Mouse (Mus musculus) right cerebral cortex, adult 18-20 months (tissue): ENCODE measurements around the gene Anxa4.
A peak's percentile ranks its signal among the peaks of the same experiment; 100 is the strongest.

Experiments used
- DNase-seq: peaks from one replicate; pipeline ENCODE4 v3.0.0; 2022; ENCODE audit warnings: mixed read lengths

Gene Anxa4

DNA sequence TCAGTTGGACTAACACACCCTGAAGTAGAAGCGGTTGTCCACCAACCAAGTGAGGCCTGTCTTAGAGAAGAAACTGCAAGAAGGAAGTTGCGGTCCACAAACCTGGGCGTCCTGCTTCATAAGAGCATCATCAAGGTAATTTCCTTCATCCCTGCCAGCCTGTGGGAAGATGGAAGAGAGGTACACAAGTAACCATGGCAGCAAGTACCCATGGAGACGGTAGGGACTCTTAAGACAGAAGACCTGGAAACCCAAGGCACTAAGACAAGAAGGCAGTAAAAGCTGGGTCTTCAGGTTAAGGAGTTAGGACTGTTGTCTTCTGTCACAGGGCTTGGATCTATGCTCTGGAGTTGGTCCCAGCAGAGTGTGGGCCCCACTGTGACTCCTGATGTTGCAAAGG, 42.4 kb downstream of the Anxa4 start:
- no peak for DNase-seq

DNA sequence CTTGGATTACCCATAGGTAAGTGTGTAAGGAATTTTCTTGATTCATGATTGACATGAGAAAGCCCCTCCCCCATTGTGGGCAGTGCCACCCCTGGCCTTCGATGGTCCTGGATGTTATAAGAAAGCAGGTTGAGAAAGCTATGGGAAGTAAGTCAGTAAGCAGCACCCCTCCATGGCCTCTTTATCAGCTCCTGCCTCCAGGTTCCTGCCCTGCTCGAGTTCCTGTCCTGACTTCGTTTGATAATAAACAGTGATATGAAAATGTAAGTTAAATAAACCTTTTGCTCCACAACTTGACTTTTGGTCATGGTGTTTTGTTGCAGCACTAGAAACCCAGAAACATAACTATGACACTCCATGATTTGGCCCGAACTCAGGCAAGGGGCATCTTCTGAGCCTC, 43.6 kb downstream of the Anxa4 start:
- DNase-seq = no peak

DNA sequence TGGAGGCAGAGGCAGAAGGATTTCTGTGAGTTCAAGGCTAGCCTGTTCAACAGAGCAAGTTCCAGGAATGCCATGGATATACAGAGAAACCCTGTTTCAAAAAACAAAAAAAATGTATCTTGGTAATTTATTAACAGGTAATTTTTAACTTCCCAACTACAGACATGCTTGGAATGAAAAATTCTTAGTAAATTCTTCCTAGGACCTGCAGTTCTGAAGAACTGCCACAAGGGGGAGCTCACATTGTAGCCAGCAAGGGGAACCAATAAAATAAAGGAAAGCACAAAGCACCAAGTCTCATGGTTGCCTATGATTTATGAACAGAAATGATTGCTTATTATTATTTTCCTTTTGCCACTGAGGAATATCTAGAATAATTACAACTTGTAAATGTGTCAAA, 46.2 kb downstream of the Anxa4 start:
- peak; percentile 39 for DNase-seq

DNA sequence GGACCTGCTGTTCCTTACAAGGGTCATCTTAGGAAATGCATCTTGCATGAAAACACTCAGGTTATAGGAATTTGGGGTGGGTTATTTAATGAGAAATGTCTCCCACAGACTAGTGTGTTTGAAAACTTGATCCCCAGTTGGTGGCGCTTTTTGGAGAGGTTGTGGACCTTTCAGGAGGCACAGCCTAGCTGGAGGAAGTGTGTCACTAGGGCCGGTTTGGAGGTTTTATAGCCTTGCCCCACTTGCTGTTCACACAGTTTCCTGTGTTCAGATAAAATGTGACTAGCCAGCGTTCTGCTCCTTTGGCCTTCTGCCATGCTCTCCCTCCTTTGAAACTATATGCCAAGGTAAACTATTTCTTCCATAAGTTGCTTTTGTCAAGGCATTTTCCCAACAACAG, 52.7 kb downstream of the Anxa4 start:
- DNase-seq = no peak

DNA sequence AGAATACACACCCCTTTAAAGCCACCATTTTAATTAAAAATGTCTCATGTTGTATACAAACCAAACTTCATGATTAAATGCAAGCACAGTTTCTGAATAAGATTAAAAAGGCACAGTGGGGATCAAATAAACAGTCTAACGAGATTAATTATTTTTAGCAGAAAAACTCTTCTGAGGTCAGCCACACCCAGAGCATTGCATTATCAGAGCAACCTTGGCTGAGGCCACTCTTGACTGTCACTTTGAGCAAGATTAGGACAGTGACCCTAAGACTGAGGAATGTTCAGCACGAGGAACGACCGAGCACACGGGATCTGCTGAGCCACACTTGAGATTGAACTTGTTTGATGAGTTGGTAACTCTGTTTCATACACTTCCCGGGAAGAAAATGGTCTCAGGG, 56.6 kb downstream of the Anxa4 start:
- no peak for DNase-seq

DNA sequence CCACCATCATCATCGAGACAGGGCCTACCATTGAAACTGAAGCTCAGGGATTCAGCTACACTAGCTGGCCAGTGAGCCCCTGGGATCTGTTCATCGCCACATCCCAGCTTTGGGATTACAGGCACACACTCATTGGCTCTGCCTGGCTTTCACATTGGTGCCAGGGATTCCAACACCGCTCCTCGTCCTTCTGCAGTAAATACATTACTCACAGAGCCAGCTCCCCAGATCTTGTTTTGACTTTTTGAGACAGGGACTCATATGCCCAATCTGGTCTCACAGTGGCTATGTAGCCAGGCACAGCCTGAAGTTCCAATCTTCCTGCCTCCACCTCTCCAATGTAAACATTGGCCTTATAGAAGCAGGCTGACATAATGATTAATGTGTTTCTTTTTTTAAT, 57.1 kb downstream of the Anxa4 start:
- no peak for DNase-seq

DNA sequence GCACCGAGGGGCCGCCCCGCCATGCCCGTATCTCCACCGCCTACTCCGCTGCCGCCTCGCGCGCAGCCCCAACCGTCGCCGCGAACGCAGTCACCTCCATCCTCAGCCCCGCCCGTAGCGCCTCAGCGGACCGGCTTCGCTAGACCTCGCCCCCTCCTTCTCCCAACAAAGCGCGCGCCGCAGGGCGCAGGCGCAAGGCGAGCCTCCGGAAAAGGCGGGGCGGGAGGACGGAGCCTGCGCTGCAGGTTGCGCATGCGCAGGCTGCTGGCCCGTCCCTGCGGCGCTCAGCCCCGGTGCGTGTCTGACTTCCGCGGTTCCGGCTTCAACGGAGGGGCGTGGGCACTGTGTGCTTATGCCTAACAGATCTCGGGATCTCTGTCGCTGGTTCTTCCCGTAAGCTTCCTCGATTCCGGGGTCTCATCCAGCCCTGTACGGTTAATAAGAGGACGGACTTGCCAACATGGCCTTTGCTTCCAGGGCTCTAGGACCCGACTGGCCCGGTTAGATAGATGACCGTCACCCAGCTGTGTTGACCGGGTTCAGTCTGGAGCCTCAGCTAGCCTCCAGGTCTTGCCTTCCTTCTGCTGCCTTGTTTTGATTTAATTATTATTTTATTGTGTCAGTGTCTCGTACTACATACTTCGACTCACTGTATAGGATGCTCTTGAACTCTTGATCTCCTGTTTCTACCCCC, 60.1 kb downstream of the Anxa4 start, which contains the start of gene Gmcl1:
TSS of gene Gmcl1 (minus strand) at position 201 of the 694 bp plus-strand sequence.
- DNase-seq = peak; percentile 95

DNA sequence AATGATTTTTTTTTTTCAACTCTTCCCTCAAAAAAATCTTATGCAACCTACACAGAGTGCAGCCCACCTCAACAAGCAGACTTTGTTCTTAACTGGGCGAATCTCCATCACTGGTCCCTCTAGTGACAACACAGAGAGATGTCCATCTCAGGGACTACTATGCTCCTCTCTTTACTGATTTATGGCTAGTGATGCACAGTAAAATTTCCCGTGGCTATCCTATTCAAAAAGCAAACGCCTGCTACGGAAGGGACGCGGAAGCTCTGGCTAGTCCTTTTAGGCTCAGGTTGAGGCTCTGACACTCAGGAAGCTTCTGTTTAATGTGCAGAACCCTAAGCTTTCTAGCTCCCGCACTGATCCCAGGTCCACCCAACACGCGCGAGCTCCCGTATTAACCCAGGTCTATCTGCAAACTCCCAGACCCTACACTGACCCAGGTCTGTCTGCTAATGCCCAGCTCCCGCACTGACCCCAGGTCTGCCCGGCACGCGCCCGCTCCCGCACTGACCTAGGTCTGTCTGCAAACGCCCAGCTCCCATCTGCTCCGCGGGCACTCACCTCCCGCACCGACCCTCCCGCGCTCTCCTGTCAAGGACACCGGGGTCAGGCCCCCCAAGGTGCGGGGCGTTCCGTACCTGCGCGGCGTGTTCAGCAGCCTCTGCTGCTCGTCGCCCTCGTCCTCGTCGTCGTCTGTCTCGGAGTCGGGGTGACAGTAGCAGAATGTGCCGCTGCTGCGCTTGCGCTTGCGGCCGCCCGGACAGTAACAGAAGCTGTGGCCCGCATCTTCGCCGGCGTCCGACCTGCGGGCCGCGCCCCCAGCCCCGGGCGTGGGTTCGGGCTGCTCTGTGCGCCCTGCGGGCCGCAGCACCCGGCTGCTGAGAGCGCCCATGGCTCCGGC, 60.9 kb downstream of the Anxa4 start:
- DNase-seq = peak; percentile 15

DNA sequence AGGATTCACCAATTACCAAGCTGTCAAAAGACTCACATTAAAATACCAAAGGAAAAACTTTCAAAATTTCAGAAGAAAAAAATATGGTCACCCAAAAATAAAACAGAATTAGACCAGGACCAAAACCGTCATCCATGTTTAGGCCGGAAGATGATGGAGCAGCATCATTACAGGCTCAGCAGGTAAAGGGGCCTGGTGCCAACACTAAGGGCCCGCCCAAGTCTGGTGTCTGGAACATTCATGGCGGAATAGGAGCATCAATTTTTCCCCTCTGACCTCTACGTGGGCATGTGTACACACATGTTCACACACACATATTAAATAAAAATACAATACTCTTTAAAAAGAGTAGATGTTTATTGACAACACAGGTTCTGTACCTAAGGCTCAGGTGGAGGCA, 64.7 kb downstream of the Anxa4 start:
- no peak for DNase-seq

DNA sequence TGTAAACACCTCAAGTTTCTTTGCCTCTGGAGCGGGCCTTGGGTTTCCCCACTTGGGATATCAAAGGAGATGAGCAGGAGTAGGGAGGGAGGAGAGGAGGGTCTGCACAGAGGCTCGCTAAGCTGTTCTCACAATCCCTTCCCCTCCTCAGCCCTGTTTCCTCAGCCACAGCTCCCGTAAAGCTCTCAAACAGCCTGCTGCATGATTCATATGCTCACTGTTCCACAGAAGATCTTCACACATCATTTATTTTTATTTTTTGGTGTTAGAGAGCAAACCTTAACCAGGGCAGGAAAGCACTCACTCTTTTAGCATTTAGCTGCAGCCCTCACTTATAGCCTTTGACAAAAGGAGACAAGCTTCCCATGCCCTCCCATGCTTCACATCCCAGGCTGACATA, 71.4 kb downstream of the Anxa4 start:
- peak; percentile 18 for DNase-seq

DNA sequence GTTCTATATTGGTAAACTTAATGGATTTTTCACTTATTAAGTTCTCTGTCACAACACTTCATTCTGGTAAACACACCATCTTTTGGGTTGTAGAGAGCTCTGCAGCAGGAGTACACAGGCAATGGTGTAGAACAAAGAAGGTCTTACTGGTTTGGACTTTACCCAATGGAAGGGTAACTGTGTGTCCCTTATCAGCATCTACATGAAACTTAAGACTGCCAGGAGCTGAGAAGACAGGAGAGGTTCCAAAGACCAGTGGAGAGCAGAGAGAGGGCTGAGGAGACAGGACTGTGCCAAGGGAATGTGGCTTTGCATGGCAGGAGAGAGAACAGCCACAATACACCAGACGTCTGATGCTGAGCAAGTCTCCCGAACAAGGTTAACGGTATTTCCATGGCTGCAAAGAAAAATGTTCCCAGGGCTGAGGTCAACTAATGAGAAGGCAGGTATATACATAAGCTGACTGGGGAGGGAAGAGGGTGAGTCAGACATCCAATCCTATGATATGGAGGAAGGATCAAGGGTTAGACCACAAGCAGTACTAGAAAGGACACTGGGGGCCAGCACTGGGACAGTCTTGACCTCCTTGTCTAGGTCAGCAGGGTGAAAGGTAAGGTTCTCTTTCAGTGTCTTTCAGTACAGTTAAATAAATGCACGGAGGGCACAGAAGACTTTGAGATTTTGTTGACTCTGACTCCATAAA, 85.2 kb downstream of the Anxa4 start:
- no peak for DNase-seq

DNA sequence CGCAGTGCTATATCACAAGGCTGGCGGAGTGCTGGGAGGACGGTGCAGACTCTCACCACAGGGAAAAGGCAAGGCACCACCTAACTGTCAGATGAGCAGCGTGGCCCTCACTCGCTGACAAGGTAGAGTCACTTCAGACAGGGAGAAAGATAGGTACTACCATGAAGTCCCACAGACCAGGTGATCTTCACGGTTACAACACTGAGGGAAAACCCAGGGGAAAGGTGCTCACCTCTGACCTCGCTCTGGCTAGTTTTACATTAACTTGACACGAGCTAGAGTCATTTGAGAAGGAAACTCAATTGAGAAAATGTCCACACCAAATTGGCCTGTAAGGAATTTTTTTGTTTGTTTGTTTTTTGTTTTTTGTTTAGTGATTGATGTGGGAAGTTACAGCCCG, 90.8 kb downstream of the Anxa4 start:
- no peak for DNase-seq

DNA sequence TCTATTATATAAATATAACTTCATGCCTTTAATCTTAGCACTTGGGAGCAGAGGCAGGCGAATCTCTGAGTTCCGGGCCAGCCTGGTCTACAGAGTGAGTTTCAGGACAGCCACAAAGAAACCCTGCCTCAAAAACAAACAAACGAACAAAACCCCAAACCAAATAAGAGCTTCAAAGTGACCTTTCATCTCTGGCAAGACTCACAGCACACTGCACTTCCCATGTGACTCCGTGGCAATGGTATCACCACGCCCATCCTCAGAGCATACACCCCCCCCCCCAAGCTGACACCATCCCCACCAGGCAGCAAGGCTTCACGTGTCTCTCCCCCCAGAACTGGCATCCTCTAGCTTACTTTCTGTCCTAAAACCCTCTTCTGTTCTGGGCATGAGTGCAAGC, 95.5 kb downstream of the Anxa4 start:
- no peak for DNase-seq

DNA sequence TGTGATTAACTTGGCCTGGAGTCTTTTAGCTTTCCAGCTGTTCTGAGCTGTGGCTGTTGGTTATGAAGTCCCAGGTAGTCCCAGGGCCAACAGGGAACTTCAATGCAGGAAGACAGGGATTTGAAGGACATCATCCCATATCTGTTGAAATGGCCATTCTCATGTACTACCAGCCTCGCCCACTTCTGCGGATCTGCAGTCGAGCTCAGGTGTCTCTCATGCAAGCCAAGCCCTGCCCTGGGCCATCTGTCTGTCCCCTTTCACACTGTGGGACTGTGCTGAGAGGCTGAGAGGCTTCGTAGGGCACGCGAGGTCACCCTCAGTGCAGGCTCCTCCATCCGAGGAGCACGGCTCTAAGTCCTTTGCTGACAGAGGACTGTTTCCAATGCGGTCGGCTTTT, 97.2 kb downstream of the Anxa4 start:
- DNase-seq = no peak

DNA sequence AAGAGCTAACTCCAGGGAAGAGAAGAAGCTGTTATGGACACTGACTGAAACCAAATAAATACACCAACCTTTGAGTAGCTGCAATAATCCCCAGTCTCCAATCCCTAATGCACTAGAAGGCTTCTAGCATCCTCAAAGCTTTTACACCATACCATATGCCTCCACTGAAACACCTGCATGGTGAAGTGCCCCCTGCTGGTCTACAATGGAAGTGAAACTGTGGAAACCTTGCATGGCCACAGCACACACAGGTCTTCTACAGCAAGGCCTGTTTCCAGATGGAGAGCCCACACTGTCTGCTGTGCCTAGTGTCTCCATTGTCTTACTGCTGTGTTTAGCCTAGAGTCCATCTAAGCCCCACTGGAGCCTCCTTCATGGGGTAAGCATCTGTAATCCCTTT, 98.9 kb downstream of the Anxa4 start:
- DNase-seq = peak; percentile 35

DNA sequence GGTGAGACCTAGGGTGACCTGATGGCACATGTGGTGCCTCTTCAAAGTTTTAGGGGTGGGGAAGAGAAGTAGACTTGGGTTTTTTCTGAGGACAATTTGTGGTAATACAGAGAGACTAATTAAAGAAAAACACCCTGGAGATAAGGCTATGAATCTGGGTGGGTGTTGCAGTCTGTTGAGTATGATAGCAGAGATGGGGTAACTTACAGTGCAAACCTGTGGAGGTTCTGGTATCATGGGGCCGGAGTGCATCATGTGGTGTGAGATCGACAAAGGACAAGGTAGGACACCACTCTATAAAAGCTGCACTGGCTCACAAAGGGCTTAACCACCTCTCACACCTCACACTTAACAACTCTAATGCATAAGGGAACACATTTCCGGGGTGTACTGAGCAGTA, 103.7 kb downstream of the Anxa4 start:
- DNase-seq = no peak

DNA sequence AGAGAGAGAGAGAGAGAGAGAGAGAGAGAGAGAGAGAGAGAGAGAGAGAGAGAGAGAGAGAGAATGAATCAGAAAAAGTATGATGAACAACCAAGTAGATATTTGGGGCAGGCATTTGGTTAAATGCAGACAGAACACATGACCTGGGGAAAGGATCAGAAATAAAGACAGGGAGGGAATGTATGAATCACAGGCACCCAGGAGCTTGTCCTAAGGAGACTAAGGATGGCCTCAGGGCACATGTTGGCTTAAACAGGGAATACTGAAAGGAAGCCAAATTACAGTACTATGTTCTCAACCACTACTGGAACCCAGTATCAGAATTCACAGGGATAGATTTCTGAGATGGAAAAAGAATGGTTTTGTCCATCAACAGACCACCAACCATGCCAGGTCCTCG, 106.4 kb downstream of the Anxa4 start:
- DNase-seq = no peak
